Mouse (Mus musculus) CH12.LX (cell line): ENCODE measurements around the gene Dok1. TPM values are rescaled to one million over a fixed set of nuclear protein-coding genes. Genes with fewer than 3 reads are reported as not detected.

Source experiments
- DNase-seq: peaks from one replicate; pipeline ENCODE4 v3.0.0-alpha.2; 2013; ENCODE audit errors: extremely low read depth
- H3K27ac ChIP-seq: 2 replicates; pipeline ENCODE4 v1.5.1; 2012; ENCODE audit warnings: low read depth, mild to moderate bottlenecking, control low read depth, moderate library complexity; ENCODE audit not compliant: insufficient read depth
- H3K27me3 ChIP-seq: replicated peaks from 2 replicates; pipeline ENCODE3; 2012; ENCODE audit warnings: inconsistent platforms
- H3K36me3 ChIP-seq, 2 experiments: replicated peaks in 1 of 2; 2 replicates each; pipeline versions ENCODE3 to v1.6.1; 2012; ENCODE audit warnings: inconsistent platforms in 1 of 2, low read length in 1 of 2, mild to moderate bottlenecking in 1 of 2, mixed read lengths in 1 of 2, moderate library complexity in 1 of 2; ENCODE audit not compliant: control insufficient read depth in 1 of 2, insufficient read depth in 1 of 2
- H3K4me1 ChIP-seq, 2 experiments: 2 replicates each; pipeline ENCODE4 v1.6.1; 2012; ENCODE audit warnings: inconsistent platforms in 1 of 2, moderate library complexity in 1 of 2; ENCODE audit not compliant: insufficient read depth in 2 of 2, control insufficient read depth in 1 of 2
- H3K4me2 ChIP-seq: 2 replicates; pipeline ENCODE4 v1.6.1; 2012; ENCODE audit warnings: low read depth, mild to moderate bottlenecking, control low read depth; ENCODE audit not compliant: poor library complexity, insufficient read depth, severe bottlenecking
- H3K4me3 ChIP-seq, 3 experiments: fragments of 150-350 bp in 1 of 3; sonication (generic) in 1 of 3; replicated peaks in 1 of 3; 2 replicates each; pipeline versions ENCODE3 to v1.5.1; 2011 to 2012; ENCODE audit warnings: low read depth in 2 of 3, low read length in 2 of 3, mild to moderate bottlenecking in 2 of 3, moderate library complexity in 2 of 3, control low read depth in 1 of 3, improper control_type of control experiment in 1 of 3, inconsistent platforms in 1 of 3, mixed read lengths in 1 of 3; ENCODE audit not compliant: poor library complexity in 1 of 3
- H3K79me2 ChIP-seq: replicated peaks from 2 replicates; pipeline ENCODE4 v1.6.1; 2012; ENCODE audit warnings: mild to moderate bottlenecking, moderate library complexity; ENCODE audit not compliant: control insufficient read depth, poor library complexity, insufficient read depth, severe bottlenecking; ENCODE audit errors: extremely low read depth
- H3K9ac ChIP-seq: 2 replicates; pipeline ENCODE4 v1.6.1; 2012; ENCODE audit warnings: low read depth, mild to moderate bottlenecking, control low read depth, moderate library complexity; ENCODE audit not compliant: insufficient read depth
- H3K9me3 ChIP-seq: replicated peaks from 2 replicates; pipeline ENCODE3; 2012; ENCODE audit warnings: low read length, inconsistent platforms, mixed read lengths
- BHLHE40 ChIP-seq: IDR thresholded peaks from 2 replicates; pipeline ENCODE4 v1.6.1; 2011; ENCODE audit warnings: mild to moderate bottlenecking, low read depth, low read length, improper control_type of control experiment
- CHD2 ChIP-seq: IDR thresholded peaks from 2 replicates; pipeline ENCODE4 v1.6.1; 2011; ENCODE audit warnings: low read length, improper control_type of control experiment
- CTCF ChIP-seq, 2 experiments: IDR thresholded peaks in 1 of 2; conservative IDR thresholded peaks in 1 of 2; 2 replicates each; pipeline ENCODE4 v1.5.1; 2011 to 2012; ENCODE audit warnings: low read depth in 2 of 2, low read length in 2 of 2, improper control_type of control experiment in 1 of 2, inconsistent platforms in 1 of 2, mild to moderate bottlenecking in 1 of 2, moderate library complexity in 1 of 2
- ELF1 ChIP-seq: IDR thresholded peaks from 2 replicates; pipeline ENCODE4 v1.6.1; 2014; ENCODE audit warnings: low read depth, mild to moderate bottlenecking, inconsistent platforms, low read length, improper control_type of control experiment
- EP300 ChIP-seq: IDR thresholded peaks from 2 replicates; pipeline ENCODE4 v1.6.1; 2011; ENCODE audit warnings: low read length, improper control_type of control experiment
- ETS1 ChIP-seq: conservative IDR thresholded peaks from 2 replicates; pipeline ENCODE4 v1.6.1; 2012; ENCODE audit warnings: low read depth, mild to moderate bottlenecking, inconsistent platforms, low read length, improper control_type of control experiment, moderate library complexity
- GABPA ChIP-seq: IDR thresholded peaks from 2 replicates; pipeline ENCODE4 v1.6.1; 2012; ENCODE audit warnings: low read depth, low read length, improper control_type of control experiment, inconsistent platforms; ENCODE audit not compliant: insufficient replicate concordance
- HCFC1 ChIP-seq: IDR thresholded peaks from 2 replicates; pipeline ENCODE4 v1.6.1; 2012; ENCODE audit warnings: low read depth, mild to moderate bottlenecking, inconsistent platforms, low read length, improper control_type of control experiment
- IRF4 ChIP-seq: IDR thresholded peaks from 2 replicates; pipeline ENCODE4 v1.6.1; 2014; ENCODE audit warnings: low read depth, mild to moderate bottlenecking, inconsistent platforms, low read length, improper control_type of control experiment
- JUN ChIP-seq: IDR thresholded peaks from 2 replicates; pipeline ENCODE4 v1.6.1; 2011; ENCODE audit warnings: low read depth, mild to moderate bottlenecking, low read length, improper control_type of control experiment, moderate library complexity; ENCODE audit not compliant: insufficient read depth
- JUND ChIP-seq: conservative IDR thresholded peaks from 2 replicates; pipeline ENCODE4 v1.6.1; 2011; ENCODE audit warnings: low read depth, low read length, improper control_type of control experiment
- KAT2A ChIP-seq: IDR thresholded peaks from 2 replicates; pipeline ENCODE4 v1.6.1; 2012; ENCODE audit warnings: low read length, improper control_type of control experiment, inconsistent platforms; ENCODE audit not compliant: insufficient replicate concordance
- MAFK ChIP-seq: IDR thresholded peaks from 2 replicates; pipeline ENCODE4 v1.6.1; 2011; ENCODE audit warnings: low read length, improper control_type of control experiment; ENCODE audit not compliant: insufficient replicate concordance
- MAX ChIP-seq: IDR thresholded peaks from 2 replicates; pipeline ENCODE4 v1.6.1; 2011; ENCODE audit warnings: low read length, improper control_type of control experiment
- MAZ ChIP-seq: IDR thresholded peaks from 2 replicates; pipeline ENCODE4 v1.6.1; 2012; ENCODE audit warnings: low read depth, mild to moderate bottlenecking, inconsistent platforms, low read length, improper control_type of control experiment, moderate library complexity
- MEF2A ChIP-seq: IDR thresholded peaks from 2 replicates; pipeline ENCODE4 v1.6.1; 2014; ENCODE audit warnings: low read depth, mild to moderate bottlenecking, inconsistent platforms, low read length, improper control_type of control experiment, borderline replicate concordance
- MXI1 ChIP-seq: IDR thresholded peaks from 2 replicates; pipeline ENCODE4 v1.6.1; 2011; ENCODE audit warnings: mild to moderate bottlenecking, low read depth, low read length, improper control_type of control experiment
- MYC ChIP-seq: IDR thresholded peaks from 2 replicates; pipeline ENCODE4 v1.6.1; 2011; ENCODE audit warnings: low read depth, mild to moderate bottlenecking, improper control_type of control experiment, low read length
- NELFE ChIP-seq: IDR thresholded peaks from 2 replicates; pipeline ENCODE4 v1.6.1; 2011; ENCODE audit warnings: low read depth, low read length, improper control_type of control experiment
- NRF1 ChIP-seq: IDR thresholded peaks from 2 replicates; pipeline ENCODE4 v1.6.1; 2014; ENCODE audit warnings: low read depth, mild to moderate bottlenecking, inconsistent platforms, low read length, improper control_type of control experiment, moderate library complexity
- RCOR1 ChIP-seq: conservative IDR thresholded peaks from 2 replicates; pipeline ENCODE4 v1.6.1; 2012; ENCODE audit warnings: low read depth, mild to moderate bottlenecking, inconsistent platforms, low read length, improper control_type of control experiment
- SIN3A ChIP-seq: IDR thresholded peaks from 2 replicates; pipeline ENCODE4 v1.6.1; 2012; ENCODE audit warnings: low read length, improper control_type of control experiment, inconsistent platforms
- SMC3 ChIP-seq: IDR thresholded peaks from 2 replicates; pipeline ENCODE4 v1.6.1; 2011; ENCODE audit warnings: low read depth, low read length, improper control_type of control experiment
- TBP ChIP-seq: conservative IDR thresholded peaks from 2 replicates; pipeline ENCODE4 v1.6.1; 2011; ENCODE audit warnings: low read depth, low read length, improper control_type of control experiment
- TCF12 ChIP-seq: IDR thresholded peaks from 2 replicates; pipeline ENCODE4 v1.6.1; 2014; ENCODE audit warnings: low read depth, mild to moderate bottlenecking, inconsistent platforms, low read length, improper control_type of control experiment
- ZC3H11A ChIP-seq: IDR thresholded peaks from 2 replicates; pipeline ENCODE4 v1.6.1; 2012; ENCODE audit warnings: low read depth, mild to moderate bottlenecking, inconsistent platforms, low read length, improper control_type of control experiment
- ZKSCAN1 ChIP-seq: IDR thresholded peaks from 2 replicates; pipeline ENCODE4 v1.6.1; 2012; ENCODE audit warnings: low read depth, inconsistent platforms, low read length, improper control_type of control experiment, borderline replicate concordance
- ZMIZ1 ChIP-seq: IDR thresholded peaks from 2 replicates; pipeline ENCODE4 v1.6.1; 2012; ENCODE audit warnings: low read depth, mild to moderate bottlenecking, inconsistent platforms, low read length, improper control_type of control experiment
- dilution Hi-C: fragments of 300-500 bp; cut with MboI; formaldehyde crosslinking; loops from 2 replicates; pipeline ENCODE4 v1.14.3; 2020; ENCODE audit warnings: low sequenced_read_pairs; ENCODE audit not compliant: extremely low pct_unique_long_range_greater_than_20kb, extremely low pct_ligation_motif_present
- in situ Hi-C: fragments of 300-500 bp; cut with MboI; formaldehyde crosslinking; loops from 3 replicates; pipeline ENCODE4 v1.14.3; 2019; ENCODE audit warnings: low sequenced_read_pairs, low pct_ligation_motif_present, low pct_unique_long_range_greater_than_20kb, mixed read lengths
- polyA plus RNA-seq: library from polyadenylated mRNA; unstranded; fragments of >175 nt; gene quantifications from 2 replicates; pipeline ENCODE4 v1.2.1, GENCODE M21; 2012; ENCODE audit warnings: low read depth; ENCODE audit not compliant: insufficient read length
- total RNA-seq, 2 experiments: library from RNA; depleted of rRNA; stranded (reverse); fragments of 300-350 nt in 1 of 2; fragments of >200 nt in 1 of 2; gene quantifications; 2 replicates each; pipeline ENCODE4 v1.2.3; 2012 to 2014

Gene Dok1
- total and polyA plus RNA-seq, 3 experiments, result 21.4 to 33.2 (median 23.8) TPM

- peaks cover 5% of the 10 kb centered on the region for H3K9me3 ChIP-seq
- H3K4me2 ChIP-seq, result no peak overlapping the region
- peaks cover 21 to 44% of the 10 kb centered on the region in 2 experiments for H3K4me1 ChIP-seq
- no peak overlapping the region for H3K9ac ChIP-seq
- in situ Hi-C loops (loop anchor here (5.0 to 25.0 kb wide), 2 partner anchors 163 to 293 kb away; partner anchors contain the start of genes 1700003E16Rik and Wdr54), dilution Hi-C loops (no loop called here)
- H3K79me2 ChIP-seq, result no peaks in the 10 kb centered on the region
- H3K36me3 ChIP-seq, result no peaks in the 10 kb centered on the region
- peak; percentile 80 for DNase-seq
- peak; percentile 99 for TF ChIP-seq ETS1
- TF ChIP-seq EP300, result peak; percentile 97
- TF ChIP-seq MEF2A, result 0 out of 2 replicates have a peak, but pooled peaks have one; percentile 56
- no peak for TF ChIP-seq SMC3
- peak; percentile 79 for TF ChIP-seq JUN
- no peak for TF ChIP-seq NELFE
- peak; percentile 95 for TF ChIP-seq MYC
- TF ChIP-seq RCOR1, result peak; percentile 91; the same call in 1 of the 2 replicates
- TF ChIP-seq MXI1, result peak; percentile 81
- 0 out of 2 replicates have a peak, but pooled peaks have one; percentile 33 for TF ChIP-seq KAT2A
- TF ChIP-seq CHD2, result peak; percentile 83
- TF ChIP-seq GABPA, result no peak
- TF ChIP-seq MAX, result peak; percentile 97
- peak; percentile 100 for TF ChIP-seq BHLHE40
- peak; percentile 98 for TF ChIP-seq IRF4
- peak; percentile 29; the same call in 1 of the 2 replicates for TF ChIP-seq ELF1
- no peak for TF ChIP-seq ZMIZ1
- TF ChIP-seq CTCF (conservative IDR thresholded peaks at IDR 0.05 in 1 of 2, IDR thresholded peaks at IDR 0.05 in 1 of 2; ENCODE audit: low read depth in 2 of 2, low read length in 2 of 2), result no peak
- TF ChIP-seq JUND, result peak; percentile 90
- TF ChIP-seq TBP, result no peak
- TF ChIP-seq HCFC1, result no peak
- TF ChIP-seq MAFK, result peak; percentile 86
- peak; percentile 84 for TF ChIP-seq TCF12
- 0 out of 2 replicates have a peak, but pooled peaks have one; percentile 17 for TF ChIP-seq MAZ
- no peak for TF ChIP-seq SIN3A
- TF ChIP-seq ZKSCAN1, result no peak
- no peak for TF ChIP-seq NRF1
- no peak for TF ChIP-seq ZC3H11A
- no peak overlapping the region; the same call in 1 of the 2 replicates for H3K27ac ChIP-seq
- no peaks in the 10 kb centered on the region for H3K27me3 ChIP-seq
- no peak overlapping the region for H3K4me3 ChIP-seq
Observed at GRCm38 (mm10) chr6:82994372-82994771, 38.9 kb downstream of the Dok1 start.
